1 mouse cellular context compared by ENCODE assay signal in the genomic region with DNA sequence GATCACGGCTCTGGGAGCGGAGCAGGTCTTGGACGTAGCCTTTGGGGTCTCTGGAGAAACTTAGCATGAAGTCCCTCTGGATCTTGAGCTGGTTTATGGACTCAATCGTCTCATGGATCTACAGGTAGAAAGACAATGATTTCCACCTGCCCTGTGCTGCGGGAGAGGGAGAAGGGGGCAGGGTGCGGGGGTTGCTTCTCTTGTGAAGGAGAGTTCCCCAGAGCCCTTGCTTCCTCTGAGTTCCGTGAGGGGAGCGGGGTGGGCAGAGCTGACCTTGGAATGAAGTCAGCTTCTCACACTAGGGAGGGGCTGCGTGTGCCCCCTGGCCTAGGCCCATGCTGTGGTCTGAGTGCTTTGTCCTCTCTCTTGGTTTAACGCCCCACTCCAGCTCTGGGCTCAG.
TF ChIP-seq lines count a peak whose summit lies in the region.

No protein-coding gene starts in this region.

TF ChIP-seq in MEL, 35 proteins besides CTCF, POLR2A, EP300 and RAD21:
- TF ChIP-seq POLR2AphosphoS2 (IDR thresholded peaks at IDR 0.05; ENCODE audit: low read length) = 0 out of 2 replicates have a peak, but pooled peaks have one; percentile 22
- TF ChIP-seq USF2 (IDR thresholded peaks at IDR 0.05; ENCODE audit: borderline replicate concordance in 1 of 2, insufficient read depth in 1 of 2, low read depth in 1 of 2, low read length in 2 of 2) = no peak
TF ChIP-seq in MEL: peak in this region for 1.
